Mouse (Mus musculus) right cerebral cortex, postnatal 36 days (tissue): ENCODE data around the gene Slc35e4.
A peak's percentile ranks its signal among the peaks of the same experiment; 100 is the strongest.
"Not testable (repeated sequence)": the region's sequence is repeated elsewhere in the genome, so short reads cannot be mapped to it uniquely, and the experiment has no call there.

Experiments used
- DNase-seq, 2 experiments: peaks; one replicate each; pipeline ENCODE4 v3.0.0; 2022; ENCODE audit warnings: low spot score in 2 of 2, mixed read lengths in 1 of 2

Slc35e4 gene

DNA sequence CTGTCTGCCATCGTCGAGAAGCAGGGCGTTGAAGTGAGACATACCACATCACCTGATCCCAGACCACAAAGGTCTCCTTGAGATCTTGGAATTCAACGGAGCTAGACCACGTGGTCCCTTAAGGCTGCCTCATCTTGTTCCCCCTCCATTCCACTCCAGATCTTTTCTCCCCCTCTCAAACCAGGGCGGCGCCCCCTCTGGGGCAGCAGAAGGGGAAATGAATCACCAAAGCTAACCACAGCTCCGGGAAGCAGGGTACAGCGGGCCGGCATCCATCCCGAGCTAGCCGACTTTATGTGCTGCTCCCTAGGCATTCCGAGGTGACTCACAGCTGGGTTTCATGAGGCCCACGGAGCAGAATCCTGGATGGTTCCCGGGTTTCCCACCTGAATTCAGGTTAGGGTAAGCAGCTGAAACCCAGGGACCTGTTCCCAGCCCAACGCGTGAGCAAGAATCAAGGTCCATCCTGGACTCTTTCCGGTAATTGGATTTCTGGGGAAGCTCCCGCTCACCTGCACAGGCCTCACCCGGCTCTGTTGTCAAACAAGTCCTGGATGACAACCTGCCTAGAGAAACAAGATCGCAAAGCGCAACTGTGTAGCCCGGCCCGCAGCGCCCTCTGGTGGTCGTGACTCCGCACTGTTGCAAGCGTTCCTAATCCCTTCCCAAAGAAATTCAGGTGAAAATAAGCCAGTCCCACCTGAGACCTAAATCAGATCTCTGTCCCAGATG is at the start of gene Slc35e4:
Gene Slc35e4, minus strand, starts transcription at position 556 of the 732 bp plus-strand sequence.
- DNase-seq: peak; percentile 55 to 63

DNA sequence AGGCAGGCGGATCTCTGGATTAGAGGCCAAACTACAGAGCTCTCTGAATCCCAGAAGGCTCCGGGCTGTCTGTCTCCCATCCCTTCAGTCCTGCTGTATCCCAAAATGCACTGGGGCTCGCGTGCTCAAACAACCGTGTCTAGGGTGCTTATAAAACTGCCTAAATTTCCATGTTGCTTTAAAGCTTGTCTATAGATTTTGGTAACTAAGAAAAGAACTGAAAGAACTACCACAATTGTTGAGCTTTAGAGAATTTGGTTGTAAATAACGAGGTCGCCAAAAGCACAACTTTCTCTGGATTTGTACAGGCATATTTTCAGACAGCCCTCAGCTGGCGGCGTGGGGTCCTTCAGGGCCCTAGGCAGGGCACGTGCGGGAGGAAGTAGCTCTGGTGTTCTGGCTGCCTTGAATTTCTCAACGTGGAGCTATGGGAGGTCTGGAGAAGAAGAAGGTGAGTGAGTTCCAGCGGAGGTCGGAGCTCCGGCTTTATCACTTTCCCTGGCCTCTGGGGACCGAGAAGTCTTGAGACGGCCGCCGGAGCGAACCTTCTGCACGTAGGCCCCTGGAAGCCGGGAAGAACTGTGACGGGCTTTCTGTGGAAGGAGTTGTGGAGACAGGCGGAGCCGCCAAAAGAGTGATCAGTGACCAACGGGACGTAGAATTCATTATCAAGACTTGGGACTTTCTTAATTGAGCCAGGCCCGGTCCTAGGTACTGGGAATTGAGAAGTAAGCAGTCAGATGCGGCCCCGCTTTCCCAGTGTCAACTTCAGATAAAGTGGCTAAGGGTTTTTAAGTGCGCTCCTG is 49.3 kb upstream of the Slc35e4 start, which contains the start of gene Pes1:
Gene Pes1, plus strand, starts transcription at position 366 of the 806 bp plus-strand sequence.
- peak; percentile 74 to 78 for DNase-seq

DNA sequence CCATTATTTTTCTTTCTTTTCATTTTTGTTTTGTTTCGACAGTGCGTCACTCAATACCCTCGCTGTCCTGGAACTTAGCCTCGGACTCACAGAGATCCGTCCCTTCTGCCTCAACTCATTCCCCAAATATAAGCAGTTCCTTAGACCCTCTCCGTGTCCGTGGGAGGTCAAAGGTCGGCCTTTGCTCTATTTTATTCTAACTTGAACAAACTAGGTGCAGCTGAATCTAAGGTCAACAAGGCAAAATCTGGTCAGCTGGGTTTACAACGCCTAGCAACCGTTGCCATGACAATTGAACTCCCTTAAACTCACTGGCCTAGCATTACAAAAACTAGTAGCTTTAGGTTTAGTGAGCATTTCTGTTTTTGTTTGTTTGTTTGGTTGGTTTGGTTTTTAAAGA is 48.7 kb upstream of the Slc35e4 start:
- no peak for DNase-seq

DNA sequence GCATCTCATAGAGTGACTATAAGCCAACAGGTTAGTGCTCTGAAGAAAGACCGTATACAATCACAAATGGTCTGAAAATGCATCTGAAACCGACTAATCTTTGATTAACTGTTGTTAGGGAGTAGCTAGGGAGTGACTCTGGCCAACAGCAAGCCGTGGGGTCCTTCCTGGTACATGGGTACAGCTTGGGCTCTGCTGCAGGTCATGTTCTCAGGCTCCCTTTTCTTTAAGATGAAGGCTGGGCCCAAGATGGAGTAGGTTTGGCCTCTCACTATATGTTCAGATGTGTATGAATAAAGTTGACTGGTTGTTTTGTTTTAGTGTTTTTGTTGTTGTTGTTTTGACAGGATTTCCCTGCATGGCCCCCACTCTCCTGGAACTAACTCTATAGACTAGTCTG is 47.3 kb upstream of the Slc35e4 start:
- DNase-seq: no peak

DNA sequence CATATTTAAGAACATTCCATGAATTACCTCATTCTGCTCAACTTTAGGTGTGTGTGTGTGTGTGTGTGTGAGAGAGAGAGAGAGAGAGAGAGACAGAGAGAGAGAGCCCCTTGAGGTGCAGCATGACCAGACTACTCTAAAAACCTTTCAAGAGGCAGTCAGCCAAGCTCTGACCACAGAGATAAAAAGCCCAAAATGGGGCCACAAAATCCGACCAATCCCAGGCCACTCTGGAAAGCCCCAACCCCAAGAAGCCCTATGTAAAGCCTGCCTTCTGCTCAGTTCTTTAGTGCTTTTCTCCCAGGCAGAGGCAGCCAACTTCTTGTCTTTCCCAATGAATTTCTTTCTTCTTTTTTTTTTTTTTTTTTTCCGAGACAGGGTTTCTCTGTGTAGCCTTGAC is 46.4 kb upstream of the Slc35e4 start:
- no peak for DNase-seq

DNA sequence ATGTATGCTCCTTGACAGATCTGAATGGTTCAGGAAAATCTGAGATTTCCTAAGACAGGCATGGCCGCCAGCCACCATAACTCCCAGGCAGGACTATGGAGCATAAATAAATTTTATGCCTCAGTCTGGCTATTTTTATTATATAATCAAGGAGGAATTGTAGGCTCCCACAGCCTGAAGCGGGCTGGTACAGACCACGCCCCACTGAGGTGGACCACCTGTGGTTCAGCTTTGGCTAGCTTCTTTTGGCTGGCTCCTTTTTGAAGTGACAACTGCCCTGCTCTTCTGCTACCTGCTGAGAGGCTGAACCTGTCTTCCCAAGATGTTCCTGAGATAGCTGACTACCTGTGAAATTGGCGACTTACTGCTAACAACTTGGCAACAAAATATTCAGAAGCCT is 40.9 kb upstream of the Slc35e4 start:
- DNase-seq: not testable (repeated sequence)

DNA sequence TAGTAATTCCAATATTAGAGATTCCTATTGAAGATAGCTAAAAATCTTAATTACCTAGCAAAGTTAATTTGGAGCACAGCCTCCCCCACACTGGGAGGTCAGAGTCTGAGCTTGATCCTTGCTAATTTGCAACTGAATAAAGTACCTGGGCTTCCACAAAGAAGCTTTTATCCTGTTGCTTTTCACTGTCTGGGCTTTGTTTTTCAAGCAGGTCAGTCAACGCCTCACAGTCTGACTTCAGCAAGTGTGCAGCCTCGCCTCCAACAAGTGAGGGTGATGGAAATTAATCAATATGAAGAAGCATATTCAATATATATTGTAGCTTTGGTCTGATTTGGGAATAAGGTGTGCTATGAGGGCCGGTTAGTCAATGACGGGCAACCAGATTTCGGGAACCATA is 40.4 kb upstream of the Slc35e4 start:
- DNase-seq: not testable (repeated sequence)

DNA sequence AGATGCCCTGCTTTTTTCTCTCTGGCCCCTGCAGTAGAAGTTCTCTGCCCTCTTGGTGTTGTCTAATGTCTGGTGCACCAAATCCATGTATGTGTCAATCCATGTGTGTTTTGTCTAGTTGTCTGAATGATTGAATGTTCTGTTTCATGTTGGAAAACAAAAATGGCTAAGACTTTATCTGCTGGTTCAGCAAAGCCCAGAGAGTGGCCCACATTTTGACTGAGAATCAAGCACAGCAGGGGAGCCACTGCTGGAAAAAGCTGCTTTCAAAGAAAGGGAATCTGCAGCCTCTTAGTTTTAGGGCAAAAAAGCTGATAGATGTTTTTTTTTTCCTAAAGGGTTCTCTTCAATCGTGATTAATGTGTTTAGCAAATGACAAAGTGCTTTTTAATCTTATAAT is 31.9 kb upstream of the Slc35e4 start:
- DNase-seq: no peak

DNA sequence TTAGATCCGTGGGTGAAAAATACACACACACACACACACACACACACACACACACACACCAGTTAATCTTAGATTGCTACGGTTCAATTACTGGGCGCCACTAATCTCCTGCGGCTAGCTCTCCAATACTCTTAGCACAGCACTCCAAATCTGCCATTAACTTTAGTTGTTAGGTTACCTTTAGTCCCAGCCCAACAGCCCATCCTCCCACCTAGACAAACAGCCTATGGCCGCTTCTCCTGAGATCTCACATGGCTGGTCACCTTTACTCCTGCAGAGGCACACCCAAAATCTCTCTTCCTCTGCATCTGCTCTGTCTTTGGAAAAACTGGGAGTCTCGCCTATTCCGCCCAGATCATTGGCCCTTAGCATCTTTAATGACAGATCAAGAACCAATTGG is 26.9 kb upstream of the Slc35e4 start:
- DNase-seq: no peak

DNA sequence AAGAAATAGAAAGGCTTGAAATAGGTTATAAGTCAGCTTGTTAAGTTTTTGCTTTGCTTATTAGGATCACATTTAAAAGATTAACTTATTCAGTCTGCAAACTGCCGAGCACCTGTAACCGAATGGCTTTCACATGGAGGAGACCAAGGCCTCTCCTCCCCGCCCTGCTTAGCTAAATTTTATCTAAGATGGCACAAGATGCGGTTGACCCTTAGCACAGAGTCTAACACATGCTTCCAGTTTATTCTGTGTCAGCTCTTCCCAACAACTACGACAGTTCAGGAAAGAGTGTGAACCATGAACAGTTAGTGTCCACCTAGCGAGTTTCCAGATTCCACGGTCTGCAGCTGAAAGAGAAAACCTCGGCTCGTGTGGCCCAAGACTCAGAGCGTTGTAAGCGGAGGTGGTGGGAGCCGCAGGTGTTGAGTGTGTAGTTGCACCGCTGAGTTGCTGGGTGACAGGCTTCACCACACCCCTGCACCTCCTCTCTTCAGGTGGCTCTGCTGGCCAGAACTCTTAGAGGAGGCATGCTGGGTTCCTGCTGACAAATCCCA is 22.9 kb upstream of the Slc35e4 start:
- no peak for DNase-seq

DNA sequence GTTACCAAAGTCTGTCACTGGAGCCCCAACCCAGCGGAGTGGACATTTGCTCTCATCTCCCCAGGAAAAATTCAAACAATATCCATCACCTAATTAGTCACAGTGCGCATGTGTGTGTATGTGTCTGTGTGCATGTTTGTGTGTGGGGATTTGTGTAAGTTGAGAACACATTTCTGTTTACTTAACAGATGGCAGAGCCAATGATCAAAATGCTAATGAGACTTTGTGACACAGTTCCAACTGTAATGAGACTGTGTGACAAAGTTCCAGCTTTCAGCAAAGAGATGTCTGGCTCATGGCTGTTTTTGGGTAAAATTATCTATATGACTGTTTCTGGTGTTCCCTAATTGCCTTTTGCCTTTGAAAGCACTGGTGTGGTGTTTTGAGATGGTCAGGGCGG is 21.9 kb upstream of the Slc35e4 start:
- DNase-seq: no peak

DNA sequence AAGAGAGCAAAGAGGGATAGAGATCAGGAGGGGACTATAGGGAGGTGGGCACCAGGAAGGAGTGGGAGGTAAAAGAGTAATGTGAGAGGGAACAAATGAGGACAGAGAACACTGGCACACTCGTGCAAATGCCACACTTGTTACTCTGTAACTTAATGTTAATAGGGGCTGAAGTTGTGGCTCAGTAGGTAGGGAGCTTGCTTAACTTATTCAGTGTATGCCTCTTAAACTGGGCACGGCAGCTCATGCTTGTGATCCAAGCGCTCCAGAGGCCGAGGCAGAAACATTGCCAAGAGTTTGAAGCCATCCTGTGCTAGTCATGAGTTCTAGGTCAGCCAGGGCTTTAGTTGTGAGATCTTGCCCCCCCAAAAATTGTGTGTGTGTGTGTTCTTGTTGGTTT is 20.7 kb upstream of the Slc35e4 start:
- DNase-seq: no peak

DNA sequence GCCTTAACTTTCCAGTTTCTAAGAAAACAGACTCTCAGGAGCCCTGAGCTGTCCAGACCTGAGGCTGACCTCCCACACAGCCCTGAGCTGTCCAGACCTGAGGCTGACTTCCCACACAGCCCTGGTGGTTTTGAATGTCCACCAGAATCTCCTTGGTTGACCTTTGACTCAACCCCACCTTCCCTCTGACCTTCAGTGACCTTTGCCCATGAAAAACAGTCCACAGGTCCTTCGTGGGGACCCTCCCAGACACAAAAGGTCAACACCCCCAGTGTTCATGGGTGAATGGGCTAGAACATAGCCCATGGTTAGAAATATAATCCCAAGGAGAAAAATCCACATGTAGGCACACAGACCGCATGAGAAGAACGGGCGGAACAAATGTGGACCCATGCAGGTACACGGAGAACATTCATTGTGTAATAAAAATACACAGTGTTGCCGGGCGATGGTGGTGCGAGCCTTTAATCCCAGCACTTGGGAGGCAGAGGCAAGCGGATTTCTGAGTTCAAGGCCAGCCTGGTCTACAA is 19.4 kb upstream of the Slc35e4 start:
- no peak for DNase-seq

DNA sequence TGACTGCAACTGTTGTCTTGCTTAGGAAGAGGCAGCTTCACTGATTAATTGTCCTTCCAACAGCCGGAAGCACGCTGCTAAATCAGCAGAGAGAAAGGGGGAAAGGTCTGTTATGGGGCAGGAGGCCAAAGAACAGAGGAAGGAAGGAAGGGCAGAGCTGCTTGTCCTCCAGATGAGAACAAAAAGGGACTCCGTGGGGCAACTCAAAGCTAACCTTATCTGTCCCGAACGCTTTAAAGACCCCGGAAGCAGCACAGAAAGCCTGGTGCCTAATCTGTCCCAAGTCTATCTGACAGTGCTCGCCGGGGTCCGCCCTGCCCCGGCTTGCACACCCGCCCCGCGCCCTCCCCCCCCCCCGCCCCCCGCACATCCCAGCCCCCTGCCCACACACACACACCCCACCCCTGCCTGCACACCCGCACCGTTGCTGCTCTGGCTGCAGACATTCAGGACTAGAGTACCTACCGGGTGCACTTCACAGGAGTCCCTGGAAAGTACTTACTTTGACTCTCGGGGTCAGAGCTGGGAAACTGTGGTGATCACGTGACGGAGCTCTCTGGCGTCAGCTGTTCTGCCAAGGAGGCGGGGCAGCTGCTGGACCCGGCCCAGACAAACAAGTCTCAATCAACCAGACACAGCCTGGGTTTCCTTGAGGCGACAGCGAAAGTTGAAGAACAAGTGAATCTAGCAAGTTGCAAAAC is 17.2 kb upstream of the Slc35e4 start, which contains the start of gene Tcn2:
Gene Tcn2, minus strand, starts transcription at position 649 of the 701 bp plus-strand sequence.
- DNase-seq: peak; percentile 45 to 53

DNA sequence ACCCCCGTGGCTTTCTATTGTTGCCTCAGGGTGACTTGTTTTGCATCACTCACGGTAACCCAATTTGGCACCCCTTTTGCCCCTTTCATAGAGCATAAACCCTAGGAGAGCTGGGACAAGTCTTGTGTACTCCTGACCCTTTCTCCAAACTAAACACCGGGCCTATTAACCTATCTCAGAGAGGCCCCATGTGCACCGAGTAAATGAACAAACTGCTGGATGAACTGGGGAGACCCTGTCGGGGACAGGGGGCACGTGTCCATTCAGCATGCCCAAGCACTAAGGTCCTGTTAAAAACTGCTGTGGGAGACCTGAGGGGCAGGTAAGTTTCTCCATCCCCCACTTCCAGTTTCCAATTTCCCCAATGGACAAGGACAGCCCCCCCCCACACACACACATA is 16.5 kb upstream of the Slc35e4 start:
- DNase-seq: no peak

DNA sequence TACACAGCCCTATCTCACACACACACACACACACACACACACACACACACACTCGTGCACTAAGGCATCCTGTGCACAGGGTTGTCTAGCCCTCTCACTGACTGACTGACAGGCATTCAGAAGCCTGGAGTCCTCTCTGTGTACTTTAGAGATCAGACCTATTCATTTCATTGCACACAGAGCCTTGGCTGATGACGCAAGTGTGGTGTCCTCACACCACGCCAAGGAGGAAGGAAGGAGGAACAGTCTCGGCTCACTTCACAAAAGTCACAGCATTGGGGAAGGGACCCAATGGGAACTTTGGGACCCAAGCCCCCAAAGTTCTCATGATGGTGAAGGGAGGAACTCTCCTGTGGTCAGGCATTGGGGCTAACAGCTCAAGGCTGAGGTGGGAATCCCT is 15.6 kb upstream of the Slc35e4 start:
- no peak for DNase-seq

DNA sequence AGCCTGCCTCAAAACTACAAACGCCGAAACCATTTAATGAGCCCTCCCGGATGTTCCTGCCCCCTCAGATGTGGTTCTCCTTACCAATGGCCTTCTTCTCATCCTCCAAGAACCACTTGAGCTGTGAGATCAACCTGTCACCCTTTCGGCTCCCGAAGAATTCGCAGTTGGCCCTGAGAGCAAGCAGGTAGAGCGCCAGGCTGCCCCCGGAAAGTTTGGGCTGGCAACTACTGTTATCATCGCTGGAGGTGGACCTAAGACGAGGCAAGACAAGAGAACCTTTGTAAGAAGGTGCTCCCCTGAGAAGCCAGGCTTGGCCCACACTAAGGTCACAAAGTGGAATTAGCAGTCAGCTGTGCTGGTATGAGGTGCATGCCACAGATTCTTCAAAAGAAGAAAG is 11.5 kb upstream of the Slc35e4 start:
- no peak for DNase-seq

DNA sequence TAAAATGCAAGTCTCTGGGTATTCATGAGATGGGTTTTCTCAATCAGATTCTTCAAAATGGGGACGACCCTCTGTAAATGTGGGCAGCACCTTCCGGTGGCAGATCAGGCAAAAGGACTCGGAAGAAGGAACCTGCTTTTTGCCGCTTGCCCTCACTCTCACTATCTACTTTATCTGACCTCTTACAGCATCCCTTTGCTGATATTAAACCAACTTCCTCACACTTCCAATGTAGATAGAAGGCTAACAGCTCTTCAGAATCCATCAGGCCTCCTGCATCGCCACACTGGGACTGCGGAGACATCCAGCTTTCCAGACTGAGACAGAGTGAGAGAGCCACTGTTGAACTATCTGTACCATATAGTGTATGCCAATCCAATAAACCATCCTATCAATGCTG is 8.3 kb upstream of the Slc35e4 start:
- DNase-seq: no peak

DNA sequence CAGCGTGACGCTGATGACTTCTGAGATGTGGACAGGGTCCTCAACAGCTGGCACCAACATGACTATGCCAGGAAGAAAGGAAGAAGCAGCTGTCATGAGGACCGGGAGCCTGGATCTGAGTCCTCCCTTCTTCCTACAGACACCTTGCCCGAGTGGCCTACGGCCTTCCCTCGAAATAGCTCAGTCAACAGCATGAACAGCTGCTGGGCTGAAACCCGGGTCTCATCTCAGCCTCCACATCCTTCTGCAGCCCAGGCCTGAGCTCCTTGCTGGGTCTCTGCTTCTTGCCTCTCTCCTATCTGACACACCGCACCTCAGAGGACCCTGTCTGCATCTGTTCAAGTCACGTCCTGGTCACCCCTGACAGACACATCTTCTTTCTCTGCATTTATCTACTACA is 7.7 kb upstream of the Slc35e4 start:
- no peak for DNase-seq

DNA sequence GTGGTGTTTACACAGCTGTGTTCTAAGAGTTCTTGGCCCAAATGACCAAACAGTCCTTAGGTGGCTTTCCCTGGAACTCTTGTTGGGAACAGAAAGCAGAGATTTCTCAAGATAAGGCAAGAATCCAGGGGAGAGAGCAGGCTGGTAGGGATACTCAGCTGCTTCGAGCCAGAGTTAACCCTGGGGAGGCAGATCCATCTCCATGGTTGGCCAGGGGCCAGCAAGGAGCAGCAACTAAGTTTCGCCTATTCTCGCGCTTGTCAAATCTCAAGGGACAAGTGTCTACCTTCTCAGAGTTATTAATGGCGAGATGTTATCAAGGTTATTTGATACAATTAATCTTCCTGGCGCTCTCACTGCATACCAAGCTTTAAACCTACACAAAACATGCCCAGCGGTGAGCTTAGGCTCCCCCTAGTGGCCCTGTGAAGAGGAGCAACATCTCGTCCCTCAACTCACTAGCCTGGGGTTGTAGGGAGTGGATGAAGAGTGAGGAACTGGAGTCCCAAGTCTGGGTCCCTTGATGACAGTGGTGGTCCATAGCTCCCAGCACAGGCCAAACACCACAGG is 6.9 kb upstream of the Slc35e4 start:
- DNase-seq: peak in 1 of 2 experiments; percentile 46

DNA sequence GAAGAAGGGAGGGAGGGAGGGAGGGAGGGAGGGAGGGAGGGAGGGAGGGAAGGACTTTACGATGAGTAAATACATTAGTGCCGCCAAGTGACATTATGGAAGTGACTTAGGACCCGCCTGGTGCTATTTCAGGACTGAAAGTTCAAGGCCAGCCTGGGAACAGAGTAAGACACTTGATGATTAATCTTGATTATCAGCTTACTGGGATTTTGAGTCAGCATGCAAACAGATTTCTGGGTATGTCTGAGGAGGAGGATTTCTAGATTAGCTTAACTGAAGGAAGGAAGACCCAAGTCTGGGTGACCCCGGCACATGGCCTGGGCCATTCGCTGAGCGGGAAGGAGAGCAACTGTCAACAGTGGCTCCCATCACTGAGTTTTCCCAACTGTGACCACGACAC is 6.0 kb upstream of the Slc35e4 start:
- DNase-seq: no peak

DNA sequence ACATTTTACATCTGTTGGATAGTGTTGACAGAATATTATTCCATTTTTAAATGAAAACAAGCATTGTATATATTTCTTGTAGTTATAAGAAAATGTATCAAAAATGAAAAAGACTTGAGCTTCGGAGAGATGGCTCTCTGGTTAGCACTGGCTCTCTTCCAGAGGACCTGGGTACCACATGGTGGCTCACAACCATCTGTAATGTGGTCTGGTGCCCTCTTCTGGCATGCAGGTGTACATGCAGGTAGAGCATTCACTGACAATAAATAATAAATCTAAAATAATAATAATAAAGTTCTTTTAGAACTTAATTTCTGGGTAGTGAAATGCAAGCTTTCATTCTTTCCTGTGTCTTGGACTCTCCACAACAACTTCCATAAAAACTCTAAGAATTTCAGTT is 4.3 kb upstream of the Slc35e4 start:
- no peak for DNase-seq
